Comparison of ENCODE assay signal across 10 mouse cellular contexts in the genomic region with DNA sequence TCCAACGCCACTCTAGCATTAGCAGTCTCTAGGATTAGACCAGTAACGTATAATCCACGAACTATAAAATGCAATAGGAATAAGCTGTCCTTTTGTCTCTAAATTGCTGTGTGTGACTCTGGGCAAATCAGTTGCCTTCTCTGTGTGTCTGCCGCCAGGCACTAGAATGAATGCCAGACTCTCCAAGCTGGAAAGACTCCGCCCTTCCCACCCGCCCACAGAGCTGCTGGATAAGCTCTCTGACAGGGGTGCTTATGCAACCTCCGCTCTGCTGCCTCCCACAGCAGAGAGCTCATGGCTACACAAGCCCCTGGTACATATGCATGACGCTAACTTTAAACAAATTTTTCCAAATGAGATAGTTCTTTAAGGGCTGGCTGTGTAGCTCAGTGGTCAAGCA. TPM values are rescaled to one million over a fixed set of nuclear protein-coding genes. Genes with fewer than 3 reads are reported as not detected.
DNase-seq lines count a peak whose midpoint lies in the region.
"Had no signal": no experiment of that assay in that cellular context is flagged by ENCODE, and none has a peak within 500 bp of the region (broad histone marks: within the 10 kb centered on the region; RNA-seq: fewer than 3 reads in every experiment).

No protein-coding gene starts in this region.

- H3K9me3 ChIP-seq in hindbrain, embryonic 10.5 days: no peaks in the 10 kb centered on the region
- H3K9me3 ChIP-seq: limb, embryonic 15.5 days had no signal

- WGBS in hindbrain, embryonic 10.5 days: 52% methylated on average over 8 of the region's 8 CpGs

- peaks cover 13% of the 10 kb centered on the region for H3K4me1 ChIP-seq in hindbrain, embryonic 10.5 days (replicated peaks)

- DNase-seq in ovary, postnatal 36 days (ENCODE audit: low spot score): peak; percentile 34
- DNase-seq in ovary, postnatal 14 days (ENCODE audit: low spot score): no peak
- peak; percentile 82 for DNase-seq in fibroblast of lung, adult 2 months (ENCODE audit: low read depth)
- peak; percentile 56 to 72 for DNase-seq in heart, postnatal 14 days
- peak; percentile 69 to 80 for DNase-seq in left cerebral cortex, adult 18-20 months (ENCODE audit: low spot score in 2 of 2)
- peak; percentile 89 for DNase-seq in right cerebral cortex, adult 18-20 months
- no peak for DNase-seq in B cell, adult 2 months
- no peak for DNase-seq in hindbrain, embryonic 10.5 days (ENCODE audit: low spot score)

- no peak overlapping the region for H3K4me3 ChIP-seq in hindbrain, embryonic 10.5 days
- H3K4me3 ChIP-seq: limb, embryonic 15.5 days had no signal

- intact Hi-C loops in heart, postnatal 14 days (cut with DNase I): loop anchor here (5.0 kb wide), 1 partner anchor 183 kb away; a partner anchor contains a TSS

- peaks cover 11% of the 10 kb centered on the region; the same call in 1 of the 2 replicates for H3K27me3 ChIP-seq in hindbrain, embryonic 10.5 days (ENCODE audit: insufficient read depth, poor library complexity, severe bottlenecking)
- H3K27me3 ChIP-seq: limb, embryonic 15.5 days had no signal

- H3K36me3 ChIP-seq in hindbrain, embryonic 10.5 days: no peaks in the 10 kb centered on the region
- H3K36me3 ChIP-seq: limb, embryonic 15.5 days had no signal

- no peak overlapping the region for H3K27ac ChIP-seq in hindbrain, embryonic 10.5 days
- H3K27ac ChIP-seq: limb, embryonic 15.5 days had no signal

RNA-seq across cellular contexts. Expression of a gene that starts 17.1 kb away (rescaled TPM):
- total RNA-seq in heart, postnatal 14 days (2021): not detected
- total RNA-seq in left cerebral cortex, adult 18-20 months (2021): under 1 TPM; 0.53 to 0.54 TPM
- not detected in 2 replicates for polyA plus RNA-seq in hindbrain, embryonic 10.5 days (2016; fragmentation: Nextera tagmentation; extraction: Ambion mirVana)

RNA-seq across cellular contexts. Expression of a gene that starts 39.8 kb away (rescaled TPM):
- under 1 TPM; 0.07 TPM for total RNA-seq in heart, postnatal 14 days (2021)
- 10 to 100 TPM in 1 of 2 experiments, 1 to 10 TPM in 1; 8.6 to 10.7 TPM for total RNA-seq in left cerebral cortex, adult 18-20 months (2021)
- 0.07 and 0.31 TPM in 2 replicates for polyA plus RNA-seq in hindbrain, embryonic 10.5 days (2016; fragmentation: Nextera tagmentation; extraction: Ambion mirVana)
- total RNA-seq: adrenal gland, adult 18-20 months had no signal

Comparison
In these comparisons a context has a peak if more than half of its experiments do, and no peak if none do; other contexts are left out.
1. DNase-seq: peak in ovary, postnatal 36 days (single experiment), fibroblast of lung, adult 2 months (single experiment), heart, postnatal 14 days (2 of 2), left cerebral cortex, adult 18-20 months (2 of 2) and right cerebral cortex, adult 18-20 months (single experiment); none in ovary, postnatal 14 days (single experiment), B cell, adult 2 months (0 of 2) and hindbrain, embryonic 10.5 days (single experiment).
2. RNA of a gene that starts 39.8 kb away (total RNA-seq): 8.6 to 10.7 TPM in left cerebral cortex, adult 18-20 months; 0.07 TPM in heart, postnatal 14 days; every median in the first group is over 4 times any median in the second.